Comparison of ENCODE assay signal across 8 mouse cellular contexts in genomic region chr15:100777020-100778016, GRCm38 (mm10). TPM values are rescaled to one million over a fixed set of nuclear protein-coding genes. Genes with fewer than 3 reads are reported as not detected.
DNase-seq lines count a peak whose midpoint lies in the region; ATAC-seq lines count a peak whose summit lies in the region.

No protein-coding gene starts in this region.

- no peak overlapping the region for H3K27ac ChIP-seq in embryonic facial prominence, embryonic 11.5 days (replicated peaks; ENCODE audit: low read depth, low read length)
- no peak overlapping the region for H3K27ac ChIP-seq in embryonic facial prominence, embryonic 10.5 days (replicated peaks)
- H3K27ac ChIP-seq in intestine, embryonic 14.5 days (ENCODE audit: low read depth) = peak overlapping the region; percentile 65
- no peak overlapping the region; the same call in 1 of the 2 replicates for H3K27ac ChIP-seq in neural tube, embryonic 14.5 days (ENCODE audit: low read depth, low read length)
- H3K27ac ChIP-seq in heart, embryonic 10.5 days = no peak overlapping the region

- ATAC-seq in embryonic facial prominence, embryonic 11.5 days (replicated peaks; ENCODE audit: insufficient number of reproducible peaks, low FRiP score, low TSS enrichment, low read depth) = peak; percentile 61; the same call in 1 of the 2 replicates
- ATAC-seq in intestine, embryonic 14.5 days (replicated peaks; ENCODE audit: low FRiP score, low TSS enrichment, low read depth) = peak; percentile 78
- ATAC-seq in neural tube, embryonic 14.5 days (ENCODE audit: low read depth) = peak; percentile 73

- no peaks in the 10 kb centered on the region for H3K36me3 ChIP-seq in embryonic facial prominence, embryonic 11.5 days (replicated peaks; ENCODE audit: control insufficient read depth, insufficient read depth, low read depth, low read length)
- H3K36me3 ChIP-seq in embryonic facial prominence, embryonic 10.5 days (replicated peaks) = 0 out of 2 replicates have a peak, but pooled peaks cover 2% of the 10 kb centered on the region
- H3K36me3 ChIP-seq in intestine, embryonic 14.5 days (ENCODE audit: control insufficient read depth, insufficient read depth, low read length) = no peaks in the 10 kb centered on the region
- 0 out of 2 replicates have a peak, but pooled peaks cover under 1% of the 10 kb centered on the region for H3K36me3 ChIP-seq in neural tube, embryonic 14.5 days (ENCODE audit: control insufficient read depth, insufficient read depth, low read length)
- no peaks in the 10 kb centered on the region for H3K36me3 ChIP-seq in heart, embryonic 10.5 days

- no peak overlapping the region for H3K4me3 ChIP-seq in embryonic facial prominence, embryonic 11.5 days (ENCODE audit: low read depth, low read length)
- no peak overlapping the region for H3K4me3 ChIP-seq in embryonic facial prominence, embryonic 10.5 days
- H3K4me3 ChIP-seq in intestine, embryonic 14.5 days (ENCODE audit: low read depth, low read length) = no peak overlapping the region
- no peak overlapping the region for H3K4me3 ChIP-seq in neural tube, embryonic 14.5 days (ENCODE audit: low read depth, low read length)
- H3K4me3 ChIP-seq in heart, embryonic 10.5 days = no peak overlapping the region

- H3K4me1 ChIP-seq in embryonic facial prominence, embryonic 11.5 days (ENCODE audit: control insufficient read depth, insufficient read depth, low read length) = no peaks in the 10 kb centered on the region
- H3K4me1 ChIP-seq in embryonic facial prominence, embryonic 10.5 days = peaks cover 41% of the 10 kb centered on the region
- peaks cover 43% of the 10 kb centered on the region for H3K4me1 ChIP-seq in intestine, embryonic 14.5 days (replicated peaks; ENCODE audit: control insufficient read depth, insufficient read depth, low read length)
- peaks cover 11% of the 10 kb centered on the region for H3K4me1 ChIP-seq in neural tube, embryonic 14.5 days (ENCODE audit: control insufficient read depth, insufficient read depth, low read length)
- peaks cover 20% of the 10 kb centered on the region; the same call in 1 of the 2 replicates for H3K4me1 ChIP-seq in heart, embryonic 10.5 days

- WGBS in embryonic facial prominence, embryonic 11.5 days = 71% methylated on average over 32 of the region's 32 CpGs
- WGBS in embryonic facial prominence, embryonic 10.5 days = 75% methylated on average over 32 of the region's 32 CpGs
- 28% methylated on average over 32 of the region's 32 CpGs for WGBS in intestine, embryonic 14.5 days
- 22% methylated on average over 32 of the region's 32 CpGs for WGBS in neural tube, embryonic 14.5 days
- WGBS in heart, embryonic 10.5 days = 65% methylated on average over 32 of the region's 32 CpGs

- DNase-seq in embryonic facial prominence, embryonic 11.5 days (ENCODE audit: low spot score) = no peak
- DNase-seq in embryonic facial prominence, embryonic 10.5 days (ENCODE audit: low spot score) = no peak
- peak; percentile 23 to 33 for DNase-seq in lung, adult 18-20 months
- DNase-seq in lung, postnatal 25 days (ENCODE audit: low spot score) = no peak
- DNase-seq in intestine, embryonic 14.5 days (ENCODE audit: low spot score) = peak; percentile 75
- DNase-seq in testis, postnatal 10 days (ENCODE audit: low spot score) = no peak
- no peak for DNase-seq in heart, embryonic 10.5 days (ENCODE audit: low spot score)

- no peak overlapping the region for H3K4me2 ChIP-seq in embryonic facial prominence, embryonic 11.5 days (ENCODE audit: low read depth, low read length)
- H3K4me2 ChIP-seq in intestine, embryonic 14.5 days (ENCODE audit: low read length) = peak overlapping the region; percentile 29
- peak overlapping the region; percentile 23 for H3K4me2 ChIP-seq in neural tube, embryonic 14.5 days (ENCODE audit: low read depth, low read length)

- H3K9ac ChIP-seq in embryonic facial prominence, embryonic 11.5 days (replicated peaks; ENCODE audit: low read length) = no peak overlapping the region
- no peak overlapping the region for H3K9ac ChIP-seq in intestine, embryonic 14.5 days (ENCODE audit: low read length)
- no peak overlapping the region for H3K9ac ChIP-seq in neural tube, embryonic 14.5 days (replicated peaks; ENCODE audit: low read depth, low read length)

- H3K27me3 ChIP-seq in embryonic facial prominence, embryonic 11.5 days (ENCODE audit: control insufficient read depth, insufficient read depth, low read length) = no peaks in the 10 kb centered on the region
- no peaks in the 10 kb centered on the region for H3K27me3 ChIP-seq in embryonic facial prominence, embryonic 10.5 days (replicated peaks; ENCODE audit: low read depth, poor library complexity, severe bottlenecking)
- no peaks in the 10 kb centered on the region for H3K27me3 ChIP-seq in intestine, embryonic 14.5 days (replicated peaks; ENCODE audit: control insufficient read depth, insufficient read depth, low read length)
- no peaks in the 10 kb centered on the region for H3K27me3 ChIP-seq in neural tube, embryonic 14.5 days (ENCODE audit: control insufficient read depth, insufficient read depth, low read length)
- H3K27me3 ChIP-seq in heart, embryonic 10.5 days (ENCODE audit: insufficient read depth, poor library complexity, severe bottlenecking) = peaks cover 74% of the 10 kb centered on the region

- H3K9me3 ChIP-seq in embryonic facial prominence, embryonic 11.5 days (replicated peaks; ENCODE audit: control insufficient read depth, low read length) = no peaks in the 10 kb centered on the region
- H3K9me3 ChIP-seq in embryonic facial prominence, embryonic 10.5 days = no peaks in the 10 kb centered on the region
- H3K9me3 ChIP-seq in intestine, embryonic 14.5 days (ENCODE audit: control insufficient read depth, low read length) = no peaks in the 10 kb centered on the region
- no peaks in the 10 kb centered on the region for H3K9me3 ChIP-seq in neural tube, embryonic 14.5 days (ENCODE audit: control insufficient read depth, low read length)
- H3K9me3 ChIP-seq in heart, embryonic 10.5 days = no peaks in the 10 kb centered on the region

RNA-seq across cellular contexts. Expression of gene Slc4a8, which starts 15.8 kb away (rescaled TPM):
- polyA plus RNA-seq in embryonic facial prominence, embryonic 11.5 days (2014; fragmentation: Nextera tagmentation; extraction: Ambion mirVana) = 5.7 and 7.7 TPM in 2 replicates
- polyA plus RNA-seq in embryonic facial prominence, embryonic 10.5 days (2016; fragmentation: Nextera tagmentation; extraction: Ambion mirVana) = 9.0 and 10.2 TPM in 2 replicates
- polyA plus RNA-seq in intestine, embryonic 14.5 days (2014; fragmentation: Nextera tagmentation; extraction: Ambion mirVana) = 5.4 and 6.4 TPM in 2 replicates
- 24.2 and 30.5 TPM in 2 replicates for polyA plus RNA-seq in neural tube, embryonic 14.5 days (2014; fragmentation: Nextera tagmentation; extraction: Ambion mirVana)
- polyA plus RNA-seq in heart, embryonic 10.5 days (2016; fragmentation: Nextera tagmentation; extraction: Ambion mirVana) = 2.2 and 2.3 TPM in 2 replicates

RNA-seq across cellular contexts. Expression of gene Galnt6, which starts 48.1 kb away (rescaled TPM):
- 0.08 and 0.20 TPM in 2 replicates for polyA plus RNA-seq in embryonic facial prominence, embryonic 11.5 days (2014; fragmentation: Nextera tagmentation; extraction: Ambion mirVana)
- polyA plus RNA-seq in embryonic facial prominence, embryonic 10.5 days (2016; fragmentation: Nextera tagmentation; extraction: Ambion mirVana) = 0.05 and 0.16 TPM in 2 replicates
- polyA plus RNA-seq in intestine, embryonic 14.5 days (2014; fragmentation: Nextera tagmentation; extraction: Ambion mirVana) = 1.2 and 1.4 TPM in 2 replicates
- 0.15 and 0.53 TPM in 2 replicates for polyA plus RNA-seq in neural tube, embryonic 14.5 days (2014; fragmentation: Nextera tagmentation; extraction: Ambion mirVana)
- polyA plus RNA-seq in heart, embryonic 10.5 days (2016; fragmentation: Nextera tagmentation; extraction: Ambion mirVana) = 0.18 and 0.20 TPM in 2 replicates

Comparison
In these comparisons a context has a peak if more than half of its experiments do, and no peak if none do; other contexts are left out.
1. DNase-seq: peak in lung, adult 18-20 months (2 of 2) and intestine, embryonic 14.5 days (single experiment); none in embryonic facial prominence, embryonic 11.5 days (single experiment), embryonic facial prominence, embryonic 10.5 days (single experiment), lung, postnatal 25 days (single experiment), testis, postnatal 10 days (single experiment) and heart, embryonic 10.5 days (single experiment).
2. Peak in every context shown above with its lines, with median percentiles within 50 percentile points of each other: ATAC-seq.